Mouse (Mus musculus) cerebellum, postnatal 10 days (tissue): ENCODE measurements around the gene Tubgcp3.
"Not testable (repeated sequence)": the region's sequence is repeated elsewhere in the genome, so short reads cannot be mapped to it uniquely, and the experiment has no call there.

Experiments
- DNase-seq, 2 experiments: peaks; one replicate each; pipeline ENCODE4 v3.0.0; 2021; ENCODE audit warnings: mixed read lengths in 2 of 2

The Tubgcp3 gene

GRCm38 (mm10) chr8:12638446-12638845, 33.6 kb downstream of the Tubgcp3 start:
- no peak for DNase-seq

DNA sequence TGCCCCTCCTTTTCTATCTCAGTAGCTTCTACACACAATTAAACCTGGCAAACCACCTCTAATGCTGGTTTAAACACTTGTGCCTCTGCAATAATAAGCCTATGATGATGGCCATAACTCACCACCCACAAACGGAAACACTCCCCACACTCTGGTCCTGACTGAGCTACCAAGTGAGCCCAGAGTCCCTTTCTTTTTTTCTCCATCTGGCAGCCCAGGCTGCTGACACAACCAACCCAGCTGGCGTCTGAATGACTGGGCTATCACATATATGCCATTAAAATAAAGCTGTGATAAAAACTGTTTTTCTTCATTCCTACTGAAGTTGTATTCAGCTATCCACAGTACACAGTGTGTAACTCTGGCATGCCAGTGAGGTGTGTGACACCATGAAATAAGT, 36.7 kb downstream of the Tubgcp3 start:
- no peak for DNase-seq

DNA sequence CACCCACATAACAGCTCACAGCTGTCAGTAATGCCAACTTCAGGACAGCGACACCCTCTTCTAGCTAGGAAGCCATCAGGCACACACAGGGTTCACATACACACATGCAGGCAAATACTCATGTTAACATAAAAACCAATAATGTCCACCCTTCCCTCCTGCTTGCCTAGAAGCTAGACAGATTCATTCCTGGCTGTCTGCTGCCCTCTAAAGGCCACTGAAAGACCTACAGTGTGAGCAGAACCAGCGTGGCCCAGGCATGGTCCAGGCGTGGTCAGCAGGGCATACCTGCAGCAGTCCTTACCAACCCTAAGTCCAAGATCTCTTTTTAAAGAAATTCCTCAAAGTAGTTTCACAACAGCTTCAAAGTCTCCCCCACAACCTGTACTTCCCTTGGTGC, 43.0 kb downstream of the Tubgcp3 start:
- peak; percentile 77 to 78 for DNase-seq

GRCm38 (mm10) chr8:12625890-12626289, 46.2 kb downstream of the Tubgcp3 start:
- no peak for DNase-seq

DNA sequence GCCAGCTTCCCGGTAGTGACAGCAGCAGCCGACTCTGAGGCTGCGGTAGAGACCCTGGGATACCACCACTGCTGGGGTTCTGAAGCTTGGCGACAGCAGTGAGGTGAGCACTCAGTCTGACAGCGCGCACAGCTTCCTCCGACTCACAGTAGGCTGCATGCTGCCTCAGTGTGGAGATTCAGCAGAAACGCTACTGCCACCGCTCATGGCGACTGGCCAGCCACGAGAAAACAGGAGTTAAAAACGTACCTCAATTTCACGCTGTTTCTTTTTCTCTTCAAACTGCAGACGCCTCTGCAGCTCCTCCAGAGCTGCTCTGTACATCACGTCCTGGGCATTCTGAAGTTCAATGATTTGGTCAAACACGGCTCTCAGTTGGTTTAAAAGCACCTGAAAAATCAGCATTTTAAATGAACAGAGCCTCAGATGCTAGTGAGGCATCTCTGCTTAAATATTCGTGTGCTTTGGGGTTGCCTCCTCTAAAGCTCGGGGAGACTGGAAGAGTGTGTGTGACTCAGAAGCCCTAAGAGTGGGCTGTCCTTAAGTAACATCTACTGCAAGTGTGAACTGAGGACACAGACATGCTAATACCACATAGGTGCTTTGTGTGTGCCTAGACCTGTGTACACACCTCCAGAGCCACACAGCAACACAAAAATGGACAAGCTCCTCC, 50.4 kb downstream of the Tubgcp3 start:
- no peak for DNase-seq

- DNase-seq = peak in 1 of 2 experiments; percentile 27
Measured at GRCm38 (mm10) chr8:12617369-12617768, 54.7 kb downstream of the Tubgcp3 start.

GRCm38 (mm10) chr8:12613201-12613600, 58.8 kb downstream of the Tubgcp3 start:
- no peak for DNase-seq

- DNase-seq = no peak
Measured at GRCm38 (mm10) chr8:12609752-12610449, 62.1 kb downstream of the Tubgcp3 start.

GRCm38 (mm10) chr8:12608810-12609209, 63.2 kb downstream of the Tubgcp3 start:
- DNase-seq = no peak

DNA sequence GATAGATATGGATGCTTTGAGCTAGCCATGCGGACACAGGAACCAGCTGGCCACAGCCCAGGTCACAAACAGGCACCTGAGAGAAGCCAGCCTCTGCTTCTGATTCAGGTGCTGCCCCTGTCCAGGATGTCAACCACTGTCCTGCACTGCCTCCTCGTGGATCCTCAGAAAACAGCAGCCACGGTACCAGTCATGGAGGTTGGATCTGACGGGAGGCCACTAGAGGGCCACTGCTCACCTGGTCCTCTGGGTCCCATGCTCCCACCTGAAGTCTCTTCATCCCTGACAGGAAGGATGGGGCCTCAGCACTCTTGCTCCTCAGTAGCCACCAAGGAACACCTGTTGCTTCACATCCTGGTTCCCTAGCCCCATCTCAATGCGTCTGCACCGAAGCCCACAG, 64.8 kb downstream of the Tubgcp3 start:
- DNase-seq = peak; percentile 92 to 94

DNA sequence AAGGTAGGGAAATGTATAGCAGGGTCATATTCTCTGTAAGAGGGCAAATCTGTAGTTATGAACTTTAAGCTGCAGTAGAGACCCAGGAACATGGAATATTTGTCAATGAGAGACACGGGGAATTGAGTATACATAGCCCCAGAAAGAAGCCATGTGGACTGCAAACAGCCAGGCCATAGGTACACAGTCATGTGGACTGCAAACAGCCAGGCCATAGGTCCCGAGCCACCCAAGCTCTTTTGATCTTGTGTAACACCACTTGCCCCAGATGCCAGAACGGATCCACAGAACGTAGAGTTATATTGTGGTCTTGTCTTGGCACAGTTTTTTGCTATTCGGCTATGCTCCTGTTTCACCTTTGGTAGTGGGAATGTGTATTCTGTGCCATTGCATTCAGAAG, 88.3 kb downstream of the Tubgcp3 start:
- no peak for DNase-seq

DNA sequence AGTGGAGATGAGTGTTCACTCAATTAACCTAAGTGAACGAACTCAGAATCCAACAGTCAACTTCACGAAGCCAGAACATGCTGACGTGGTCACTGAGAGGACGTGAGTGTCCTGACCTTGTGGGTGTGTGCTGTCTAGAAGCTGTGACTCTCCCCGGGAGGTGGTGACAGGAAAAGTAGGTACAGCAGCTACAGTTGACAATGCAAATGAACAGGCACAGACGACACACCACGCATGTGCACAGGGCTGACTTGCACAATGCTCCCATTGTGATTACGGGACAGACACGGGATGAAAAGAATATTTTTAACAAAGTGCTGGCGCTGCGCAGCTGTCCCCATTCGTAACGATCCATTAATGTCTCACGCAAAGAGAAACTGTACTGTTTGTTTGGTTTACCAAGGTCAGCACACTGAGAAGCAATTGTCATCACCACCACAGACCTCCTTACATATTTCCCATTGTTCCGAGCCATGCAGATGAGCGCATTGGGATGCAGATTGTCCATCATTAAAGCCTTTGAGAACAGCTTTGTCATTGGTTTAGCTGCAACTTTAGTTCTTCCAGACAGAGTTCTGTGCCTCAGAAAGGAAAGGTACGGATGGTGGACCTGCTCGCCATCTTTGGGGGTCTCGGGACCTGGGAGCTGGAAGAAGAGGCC, 92.6 kb downstream of the Tubgcp3 start:
- DNase-seq = not testable (repeated sequence)

DNA sequence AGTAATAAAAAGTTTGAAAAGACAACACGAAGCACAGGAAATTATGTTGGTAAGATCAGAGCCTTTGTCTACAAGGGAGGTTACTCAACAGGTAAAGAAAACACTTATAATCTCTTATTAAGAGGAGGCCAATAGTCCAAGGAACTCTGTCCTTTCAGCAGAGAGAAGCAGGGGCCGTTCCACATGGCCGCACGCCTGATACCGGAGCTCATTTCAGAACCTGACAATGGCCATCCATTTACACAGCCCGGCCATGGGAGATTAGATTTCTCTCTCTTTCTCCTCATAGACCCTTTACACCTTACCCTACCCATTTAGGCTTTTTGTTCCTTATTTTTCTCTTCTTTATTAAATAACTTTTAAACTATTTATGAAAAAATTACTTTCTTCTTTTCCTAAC, 95.3 kb downstream of the Tubgcp3 start:
- DNase-seq = no peak

- DNase-seq = no peak
Measured at GRCm38 (mm10) chr8:12576003-12576402, 96.0 kb downstream of the Tubgcp3 start.

DNA sequence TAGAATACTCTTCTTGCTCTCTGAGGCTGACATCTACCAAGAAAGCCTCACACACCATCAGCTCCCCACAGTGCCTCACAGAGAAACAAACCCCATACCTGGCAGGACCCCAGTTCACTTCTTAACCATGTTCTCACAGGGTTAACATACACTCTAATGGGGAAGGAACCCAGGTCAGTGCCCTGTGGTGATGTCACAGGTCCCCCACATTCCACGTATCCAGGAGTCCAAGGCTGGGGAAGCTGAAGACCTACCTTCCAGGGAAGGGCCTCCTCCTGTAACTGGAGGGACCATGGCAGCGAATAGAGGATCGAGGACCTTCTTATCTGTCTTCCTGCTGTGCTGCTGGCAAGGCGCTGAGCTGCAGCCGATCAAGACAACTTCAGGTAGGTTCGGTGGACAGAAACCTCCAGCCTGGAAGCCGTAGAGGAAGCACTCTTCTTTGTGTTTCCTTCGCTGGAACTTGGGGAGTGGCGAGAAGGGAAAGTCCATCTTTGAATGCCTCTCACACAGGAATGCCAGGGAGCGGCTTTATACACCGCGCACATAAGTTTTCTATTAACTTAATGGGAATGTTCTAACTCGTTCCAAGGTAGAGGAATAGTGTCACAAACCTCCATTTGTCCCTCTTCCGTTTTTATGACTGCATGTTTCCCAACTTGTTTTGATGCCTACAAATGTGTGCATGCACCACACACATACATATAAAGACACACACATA, 99.1 kb downstream of the Tubgcp3 start, which contains the start of gene Spaca7:
Spaca7 (plus strand) TSS at position 216 of the 721 bp plus-strand sequence.
- no peak for DNase-seq

DNA sequence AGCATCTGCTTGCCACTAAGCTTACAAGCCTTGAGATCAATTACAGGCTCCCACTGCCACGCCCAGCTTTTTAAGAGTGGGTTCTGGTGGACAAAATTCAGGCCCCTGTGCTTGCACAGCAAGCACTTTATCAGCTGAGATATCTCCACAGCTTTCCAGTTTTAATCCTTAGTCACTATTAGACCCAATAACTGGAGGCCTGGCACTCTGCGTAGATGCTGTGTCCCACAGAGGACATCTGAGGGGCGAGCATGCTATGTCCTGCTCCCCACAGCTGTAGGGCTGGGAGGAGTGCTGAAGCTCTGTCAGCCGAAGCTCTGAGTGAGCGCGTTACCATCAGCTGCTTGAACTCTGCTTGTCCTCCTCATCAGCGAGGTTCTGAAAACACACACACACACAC, 105.5 kb downstream of the Tubgcp3 start:
- DNase-seq = no peak

- DNase-seq = no peak
Measured at GRCm38 (mm10) chr8:12565488-12565887, 106.6 kb downstream of the Tubgcp3 start.

- DNase-seq = peak; percentile 74 to 80
Measured at GRCm38 (mm10) chr8:12564307-12564706, 107.7 kb downstream of the Tubgcp3 start.
